Mouse (Mus musculus): ENCODE measurements around the gene Chmp1a.
"Not testable (repeated sequence)": the region's sequence is repeated elsewhere in the genome, so short reads cannot be mapped to it uniquely, and the experiment has no call there.

Chmp1a gene

GRCm38 (mm10) chr8:123230326-123230725, 17.8 kb upstream of the Chmp1a start:
- not testable (repeated sequence) for DNase-seq

GRCm38 (mm10) chr8:123228416-123228815, 15.9 kb upstream of the Chmp1a start:
- no peak for DNase-seq

- peak; percentile 82 to 93 for DNase-seq
These were observed 12.0 kb upstream of the Chmp1a start, which contains the start of gene Cdk10 for GRCm38 (mm10) chr8:123224278-123225266. Gene Cdk10 (plus strand): TSS chr8:123224842.

- no peak for DNase-seq
These were observed 8.4 kb upstream of the Chmp1a start for GRCm38 (mm10) chr8:123220917-123221316.

GRCm38 (mm10) chr8:123215430-123215829, 2.9 kb upstream of the Chmp1a start:
- no peak for DNase-seq

GRCm38 (mm10) chr8:123213118-123213772, 682 bp upstream of the Chmp1a start:
- DNase-seq, result no peak

- DNase-seq, result no peak
These were observed 687 bp downstream of the Chmp1a start for GRCm38 (mm10) chr8:123211876-123212275.

- DNase-seq, result no peak
These were observed 9.0 kb downstream of the Chmp1a start for GRCm38 (mm10) chr8:123203571-123203970.

GRCm38 (mm10) chr8:123202288-123202687, 10.3 kb downstream of the Chmp1a start:
- peak in 1 of 2 experiments; percentile 65 for DNase-seq

- no peak for DNase-seq
These were observed 12.7 kb downstream of the Chmp1a start for GRCm38 (mm10) chr8:123199864-123200263.

GRCm38 (mm10) chr8:123197016-123197415, 15.5 kb downstream of the Chmp1a start:
- not testable (repeated sequence) for DNase-seq

- no peak for DNase-seq
These were observed 18.8 kb downstream of the Chmp1a start for GRCm38 (mm10) chr8:123193771-123194170.

- DNase-seq, result no peak
These were observed 20.7 kb downstream of the Chmp1a start for GRCm38 (mm10) chr8:123191908-123192307.

GRCm38 (mm10) chr8:123190678-123191077, 21.9 kb downstream of the Chmp1a start:
- DNase-seq, result peak in 1 of 2 experiments; percentile 42

- no peak for DNase-seq
These were observed 23.7 kb downstream of the Chmp1a start for GRCm38 (mm10) chr8:123188841-123189240.

- DNase-seq, result no peak
These were observed 24.6 kb downstream of the Chmp1a start for GRCm38 (mm10) chr8:123188006-123188405.

- no peak for DNase-seq
These were observed 26.8 kb downstream of the Chmp1a start, which contains the start of gene Dpep1 for GRCm38 (mm10) chr8:123185566-123186409. Gene Dpep1 (plus strand): TSS chr8:123186242.

- no peak for DNase-seq
These were observed 31.2 kb downstream of the Chmp1a start for GRCm38 (mm10) chr8:123181391-123181790.

GRCm38 (mm10) chr8:123157888-123158465, 54.6 kb downstream of the Chmp1a start, which contains the start of gene Sult5a1:
Gene Sult5a1 (minus strand): TSS chr8:123158315.
- DNase-seq, result no peak

- no peak for DNase-seq
These were observed 56.3 kb downstream of the Chmp1a start for GRCm38 (mm10) chr8:123156070-123156773.

GRCm38 (mm10) chr8:123155177-123155576, 57.4 kb downstream of the Chmp1a start:
- no peak for DNase-seq

Data from spleen, adult 18-20 months (tissue).